Mouse (Mus musculus): ENCODE results near the gene Ube4b. TPM values are rescaled to one million over a fixed set of nuclear protein-coding genes. Genes with fewer than 3 reads are reported as not detected.

The Ube4b gene
- polyA plus RNA-seq, 1 experiment from 2014 or later, result 38.4 TPM

DNA sequence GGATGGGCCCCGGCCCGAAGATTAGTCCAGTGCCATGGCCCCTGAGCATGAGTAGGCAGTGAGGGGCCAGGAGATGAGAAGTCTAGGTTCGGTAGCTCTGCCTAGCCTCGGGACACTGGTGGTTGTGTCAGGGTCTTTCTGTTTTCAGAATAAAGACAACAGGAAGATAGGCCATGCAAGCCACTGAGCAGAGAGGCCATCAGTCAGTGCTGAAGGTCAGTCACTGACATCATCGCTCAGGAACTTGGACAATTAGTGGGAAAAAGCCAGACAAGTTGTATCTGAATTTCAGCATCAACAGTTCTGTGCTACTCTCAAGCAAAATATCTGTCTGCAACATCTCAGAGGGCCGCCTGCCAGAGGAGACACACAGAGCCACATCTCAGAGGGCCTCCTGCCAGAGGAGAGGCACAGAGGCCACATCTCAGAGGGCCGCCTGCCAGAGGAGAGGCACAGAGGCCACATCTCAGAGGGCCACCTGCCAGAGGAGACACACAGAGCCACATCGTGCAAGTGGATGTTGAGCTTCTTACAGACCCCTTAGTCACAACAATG lies 74.9 kb downstream of the Ube4b start:
- 83% methylated on average over 8 of the region's 8 CpGs for WGBS
- ATAC-seq (ENCODE audit: borderline replicate concordance, extremely low read depth, low FRiP score, low TSS enrichment), result no peak
- H3K27ac ChIP-seq, result no peak overlapping the region

GRCm38 (mm10) chr4:149348963-149349362 lies 77.6 kb downstream of the Ube4b start:
- H3K9me3 ChIP-seq, result no peaks in the 10 kb centered on the region
- no peak for ATAC-seq (ENCODE audit: borderline replicate concordance, extremely low read depth, low FRiP score, low TSS enrichment)

More for the DNA sequence above, 74.9 kb downstream of the Ube4b start:
- Histone ChIP-seq H3K4me2 (no peak overlapping the region), H3K4me1 (no peaks in the 10 kb centered on the region), H3K9ac (no peak overlapping the region), H3K4me3 (no peak overlapping the region), H3K27me3 (no peaks in the 10 kb centered on the region), H3K36me3 (peaks cover 81% of the 10 kb centered on the region), H3K9me3 (no peaks in the 10 kb centered on the region)

GRCm38 (mm10) chr4:149345873-149346272 lies 80.7 kb downstream of the Ube4b start:
- no peak overlapping the region for H3K27ac ChIP-seq
- H3K4me2 ChIP-seq, result no peak overlapping the region
- WGBS, result 81% methylated on average over 5 of the region's 5 CpGs
- H3K27me3 ChIP-seq, result no peaks in the 10 kb centered on the region
- H3K4me1 ChIP-seq, result no peaks in the 10 kb centered on the region
- no peak overlapping the region for H3K4me3 ChIP-seq
- no peaks in the 10 kb centered on the region for H3K9me3 ChIP-seq
- no peak for ATAC-seq (ENCODE audit: borderline replicate concordance, extremely low read depth, low FRiP score, low TSS enrichment)
- peaks cover 72% of the 10 kb centered on the region for H3K36me3 ChIP-seq
- H3K9ac ChIP-seq, result no peak overlapping the region

More at GRCm38 (mm10) chr4:149348963-149349362, 77.6 kb downstream of the Ube4b start:
- no peak overlapping the region for H3K9ac ChIP-seq
- H3K27me3 ChIP-seq, result no peaks in the 10 kb centered on the region
- no peak overlapping the region for H3K27ac ChIP-seq
- H3K4me3 ChIP-seq, result no peak overlapping the region
- WGBS, result 73% methylated on average over 5 of the region's 5 CpGs
- peaks cover 80% of the 10 kb centered on the region for H3K36me3 ChIP-seq
- H3K4me2 ChIP-seq, result no peak overlapping the region
- no peaks in the 10 kb centered on the region for H3K4me1 ChIP-seq

GRCm38 (mm10) chr4:149344311-149344710 lies 82.2 kb downstream of the Ube4b start:
- Histone ChIP-seq H3K9me3 (no peaks in the 10 kb centered on the region), H3K4me1 (no peaks in the 10 kb centered on the region), H3K9ac (no peak overlapping the region), H3K4me3 (no peak overlapping the region), H3K36me3 (peaks cover 68% of the 10 kb centered on the region), H3K27ac (no peak overlapping the region), H3K27me3 (no peaks in the 10 kb centered on the region), H3K4me2 (no peak overlapping the region)
- 82% methylated on average over 8 of the region's 8 CpGs for WGBS
- no peak for ATAC-seq (ENCODE audit: borderline replicate concordance, extremely low read depth, low FRiP score, low TSS enrichment)

- Histone ChIP-seq H3K36me3 (peaks cover 74% of the 10 kb centered on the region), H3K9ac (no peak overlapping the region), H3K4me1 (no peaks in the 10 kb centered on the region), H3K27me3 (no peaks in the 10 kb centered on the region), H3K4me2 (no peak overlapping the region), H3K9me3 (no peaks in the 10 kb centered on the region), H3K27ac (no peak overlapping the region), H3K4me3 (no peak overlapping the region)
- no peak for ATAC-seq (ENCODE audit: borderline replicate concordance, extremely low read depth, low FRiP score, low TSS enrichment)
- 62% methylated on average over 2 of the region's 2 CpGs for WGBS
Observed at GRCm38 (mm10) chr4:149340680-149341079, 85.9 kb downstream of the Ube4b start.

- Histone ChIP-seq H3K27ac (no peak overlapping the region), H3K9me3 (no peaks in the 10 kb centered on the region), H3K4me2 (no peak overlapping the region), H3K27me3 (no peaks in the 10 kb centered on the region), H3K4me1 (no peaks in the 10 kb centered on the region), H3K36me3 (peaks cover 74% of the 10 kb centered on the region), H3K4me3 (no peak overlapping the region), H3K9ac (no peak overlapping the region)
- ATAC-seq (ENCODE audit: borderline replicate concordance, extremely low read depth, low FRiP score, low TSS enrichment), result no peak
- WGBS, result 64% methylated on average over 5 of the region's 5 CpGs
Observed at GRCm38 (mm10) chr4:149339426-149340214, 86.9 kb downstream of the Ube4b start.

- H3K4me1 ChIP-seq, result no peaks in the 10 kb centered on the region
- ATAC-seq (ENCODE audit: borderline replicate concordance, extremely low read depth, low FRiP score, low TSS enrichment), result no peak
- H3K4me2 ChIP-seq, result no peak overlapping the region
- H3K27me3 ChIP-seq, result no peaks in the 10 kb centered on the region
- no peak overlapping the region for H3K9ac ChIP-seq
- no peak overlapping the region for H3K27ac ChIP-seq
- H3K9me3 ChIP-seq, result no peaks in the 10 kb centered on the region
- H3K4me3 ChIP-seq, result no peak overlapping the region
- 83% methylated on average over 2 of the region's 2 CpGs for WGBS
- peaks cover 75% of the 10 kb centered on the region for H3K36me3 ChIP-seq
Observed at GRCm38 (mm10) chr4:149338137-149338536, 88.4 kb downstream of the Ube4b start.

DNA sequence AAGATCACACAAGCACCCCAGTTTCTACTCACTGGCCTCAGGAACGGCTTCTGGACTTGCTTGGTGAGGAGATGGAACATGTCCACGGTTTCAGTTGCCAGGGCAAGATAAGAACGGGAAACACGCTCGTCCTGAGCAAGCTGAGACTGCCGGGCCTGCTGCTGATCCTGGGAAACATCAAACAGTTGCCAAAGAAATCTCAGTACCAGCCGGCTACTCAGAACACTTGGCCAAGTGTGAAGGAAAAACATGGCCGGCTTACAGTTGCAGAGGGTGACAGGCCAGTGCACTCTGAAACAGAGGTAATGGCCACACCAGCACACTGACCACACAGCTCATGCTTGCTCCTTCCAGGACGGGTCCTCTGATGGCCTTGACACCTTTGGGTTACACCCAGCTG lies 89.2 kb downstream of the Ube4b start:
- H3K4me1 ChIP-seq, result no peaks in the 10 kb centered on the region
- ATAC-seq (ENCODE audit: borderline replicate concordance, extremely low read depth, low FRiP score, low TSS enrichment), result no peak
- H3K27me3 ChIP-seq, result no peaks in the 10 kb centered on the region
- H3K9ac ChIP-seq, result no peak overlapping the region
- 70% methylated on average over 9 of the region's 9 CpGs for WGBS
- peaks cover 77% of the 10 kb centered on the region for H3K36me3 ChIP-seq
- H3K4me2 ChIP-seq, result no peak overlapping the region
- no peak overlapping the region for H3K27ac ChIP-seq
- H3K9me3 ChIP-seq, result no peaks in the 10 kb centered on the region
- no peak overlapping the region for H3K4me3 ChIP-seq

- Histone ChIP-seq H3K27ac (no peak overlapping the region), H3K4me2 (no peak overlapping the region), H3K27me3 (no peaks in the 10 kb centered on the region), H3K9me3 (no peaks in the 10 kb centered on the region), H3K36me3 (peaks cover 80% of the 10 kb centered on the region), H3K4me1 (no peaks in the 10 kb centered on the region), H3K9ac (no peak overlapping the region), H3K4me3 (no peak overlapping the region)
- ATAC-seq (ENCODE audit: borderline replicate concordance, extremely low read depth, low FRiP score, low TSS enrichment), result no peak
- WGBS, result 85% methylated on average over 7 of the region's 7 CpGs
Observed at GRCm38 (mm10) chr4:149336302-149336701, 90.2 kb downstream of the Ube4b start.

- peaks cover 89% of the 10 kb centered on the region for H3K36me3 ChIP-seq
- H3K27me3 ChIP-seq, result no peaks in the 10 kb centered on the region
- H3K9ac ChIP-seq, result no peak overlapping the region
- H3K4me1 ChIP-seq, result no peaks in the 10 kb centered on the region
- no peak overlapping the region for H3K4me2 ChIP-seq
- H3K9me3 ChIP-seq, result no peaks in the 10 kb centered on the region
- no peak for ATAC-seq (ENCODE audit: borderline replicate concordance, extremely low read depth, low FRiP score, low TSS enrichment)
- no peak overlapping the region for H3K27ac ChIP-seq
- H3K4me3 ChIP-seq, result no peak overlapping the region
- WGBS, result 88% methylated on average over 11 of the region's 11 CpGs
Observed at GRCm38 (mm10) chr4:149334881-149335280, 91.7 kb downstream of the Ube4b start.

DNA sequence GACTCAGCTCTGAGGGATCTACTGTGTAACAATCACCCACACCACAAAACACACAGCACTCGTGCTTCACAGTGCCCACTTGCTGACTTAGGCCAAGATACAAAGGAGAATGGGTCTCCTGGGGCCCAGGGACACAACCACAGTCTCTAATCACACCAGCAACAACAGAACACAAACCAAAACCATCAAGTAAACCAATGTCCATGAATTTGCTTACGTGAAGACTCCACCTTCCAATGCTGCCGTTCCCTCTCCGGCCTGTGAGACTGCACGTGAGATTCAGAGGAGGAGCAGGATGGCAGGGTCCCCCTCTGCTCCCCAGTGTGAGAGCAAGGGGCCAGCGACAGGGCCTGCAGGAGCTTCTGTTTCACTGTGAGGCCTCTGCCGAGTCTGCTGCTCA lies 93.8 kb downstream of the Ube4b start:
- Histone ChIP-seq H3K36me3 (peaks cover 92% of the 10 kb centered on the region), H3K9me3 (no peaks in the 10 kb centered on the region), H3K4me1 (no peaks in the 10 kb centered on the region), H3K27ac (no peak overlapping the region), H3K9ac (no peak overlapping the region), H3K4me2 (no peak overlapping the region), H3K4me3 (no peak overlapping the region), H3K27me3 (no peaks in the 10 kb centered on the region)
- no peak for ATAC-seq (ENCODE audit: borderline replicate concordance, extremely low read depth, low FRiP score, low TSS enrichment)
- WGBS, result 91% methylated on average over 7 of the region's 7 CpGs

DNA sequence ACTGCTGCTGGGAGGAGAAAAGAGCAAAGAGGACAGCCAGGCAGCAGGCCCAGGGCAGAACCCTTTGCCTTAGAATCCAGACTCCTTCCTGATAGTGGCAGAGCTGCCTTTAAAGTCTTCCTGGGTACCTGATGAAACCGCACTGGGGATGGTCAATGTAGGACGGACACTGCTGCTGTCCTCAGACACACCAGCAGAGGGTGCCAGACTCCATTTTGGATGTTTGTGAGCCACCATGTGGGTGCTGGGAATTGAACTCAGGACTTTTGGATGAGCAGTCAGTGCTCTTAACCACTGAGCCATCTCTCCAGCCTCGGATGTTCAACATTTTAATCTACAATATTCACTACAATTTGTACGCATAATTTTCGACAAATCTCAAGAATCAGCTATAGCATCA lies 96.1 kb downstream of the Ube4b start:
- Histone ChIP-seq H3K4me3 (no peak overlapping the region), H3K4me2 (no peak overlapping the region), H3K9me3 (no peaks in the 10 kb centered on the region), H3K36me3 (peaks cover 71% of the 10 kb centered on the region), H3K27me3 (no peaks in the 10 kb centered on the region), H3K4me1 (0 out of 2 replicates have a peak, but pooled peaks cover 3% of the 10 kb centered on the region), H3K9ac (no peak overlapping the region), H3K27ac (no peak overlapping the region)
- 94% methylated on average over 5 of the region's 5 CpGs for WGBS
- ATAC-seq (ENCODE audit: borderline replicate concordance, extremely low read depth, low FRiP score, low TSS enrichment), result no peak
